Mouse (Mus musculus) brown adipose tissue, adult 24 weeks (tissue): Measurements from ENCODE around the gene Nup50. TPM values are rescaled to one million over a fixed set of nuclear protein-coding genes. Genes with fewer than 3 reads are reported as not detected.

ENCODE experiments used
- H3K27ac ChIP-seq: fragments of 200-500 bp; replicated peaks from 2 replicates; pipeline ENCODE4 v1.5.1; 2012; ENCODE audit warnings: low read depth, mild to moderate bottlenecking, low read length
- H3K4me1 ChIP-seq: fragments of 200-500 bp; 2 replicates; pipeline ENCODE4 v1.6.1; 2012; ENCODE audit warnings: low read length, mixed read lengths; ENCODE audit not compliant: control insufficient read depth, insufficient read depth, insufficient read length
- H3K4me3 ChIP-seq: fragments of 200-500 bp; 2 replicates; pipeline ENCODE4 v1.5.1; 2012; ENCODE audit warnings: low read depth, mild to moderate bottlenecking, low read length, moderate library complexity; ENCODE audit not compliant: insufficient read depth
- polyA plus RNA-seq: library from polyadenylated mRNA; stranded (reverse); fragments of >200 nt; gene quantifications from 2 replicates; pipeline ENCODE4 v1.2.4, GENCODE M21; 2012; ENCODE audit not compliant: missing spikeins, insufficient read depth, insufficient read length

Nup50 gene
- polyA plus RNA-seq, 1 experiment, result 11.6 TPM

- peaks cover 3% of the 10 kb centered on the region; the same call in 1 of the 2 replicates for H3K4me1 ChIP-seq
Observed at GRCm38 (mm10) chr15:84925495-84926018, 2.3 kb downstream of the Nup50 start.

GRCm38 (mm10) chr15:84932351-84932750 lies 9.1 kb downstream of the Nup50 start:
- no peaks in the 10 kb centered on the region for H3K4me1 ChIP-seq
- no peak overlapping the region for H3K4me3 ChIP-seq
- no peak overlapping the region for H3K27ac ChIP-seq

More at GRCm38 (mm10) chr15:84925495-84926018, 2.3 kb downstream of the Nup50 start:
- no peak overlapping the region for H3K4me3 ChIP-seq
- H3K27ac ChIP-seq, result no peak overlapping the region

DNA sequence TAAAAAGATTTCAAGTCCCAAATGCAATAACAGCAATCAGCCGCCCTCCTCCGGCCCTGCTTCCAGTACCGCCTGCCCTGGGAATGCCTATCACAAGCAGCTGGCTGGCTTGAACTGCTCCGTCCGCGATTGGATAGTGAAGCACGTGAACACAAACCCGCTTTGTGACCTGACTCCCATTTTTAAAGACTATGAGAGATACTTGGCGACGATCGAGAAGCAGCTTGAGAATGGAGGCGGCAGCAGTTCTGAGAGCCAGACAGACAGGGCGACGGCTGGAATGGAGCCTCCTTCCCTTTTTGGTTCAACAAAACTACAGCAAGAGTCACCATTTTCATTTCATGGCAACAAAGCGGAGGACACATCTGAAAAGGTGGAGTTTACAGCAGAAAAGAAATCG lies 11.7 kb downstream of the Nup50 start:
- Histone ChIP-seq H3K4me3 (no peak overlapping the region), H3K4me1 (no peaks in the 10 kb centered on the region), H3K27ac (no peak overlapping the region)

GRCm38 (mm10) chr15:84940102-84940501 lies 16.9 kb downstream of the Nup50 start:
- Histone ChIP-seq H3K27ac (no peak overlapping the region), H3K4me1 (no peaks in the 10 kb centered on the region), H3K4me3 (no peak overlapping the region)

- H3K27ac ChIP-seq, result no peak overlapping the region
- no peak overlapping the region for H3K4me3 ChIP-seq
- no peaks in the 10 kb centered on the region for H3K4me1 ChIP-seq
Observed at GRCm38 (mm10) chr15:84942647-84943285, 19.6 kb downstream of the Nup50 start.

- H3K27ac ChIP-seq, result no peak overlapping the region
Observed at GRCm38 (mm10) chr15:84944319-84944718, 21.1 kb downstream of the Nup50 start.

DNA sequence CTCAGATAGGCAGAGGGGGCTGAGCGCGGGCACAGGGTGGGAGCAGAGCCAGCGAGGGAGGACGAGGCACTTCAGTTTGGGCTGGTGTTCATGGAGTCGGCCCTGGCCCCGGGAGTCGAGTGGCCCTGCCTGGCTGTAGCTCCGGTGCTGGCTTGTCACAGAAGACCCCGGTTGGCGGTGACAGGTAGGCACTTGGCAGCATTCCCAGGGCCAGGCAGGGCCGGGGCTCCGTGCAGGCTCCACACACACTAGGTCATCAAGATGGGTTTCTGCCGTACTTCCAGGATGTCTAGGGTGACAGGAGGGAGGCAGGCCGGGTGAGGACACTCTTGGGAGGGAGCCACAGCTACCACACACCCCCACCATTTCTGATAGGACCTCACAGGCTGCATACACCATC lies 25.8 kb downstream of the Nup50 start:
- Histone ChIP-seq H3K4me1 (no peaks in the 10 kb centered on the region), H3K27ac (no peak overlapping the region), H3K4me3 (no peak overlapping the region)

More at GRCm38 (mm10) chr15:84944319-84944718, 21.1 kb downstream of the Nup50 start:
- no peaks in the 10 kb centered on the region for H3K4me1 ChIP-seq
- H3K4me3 ChIP-seq, result no peak overlapping the region

DNA sequence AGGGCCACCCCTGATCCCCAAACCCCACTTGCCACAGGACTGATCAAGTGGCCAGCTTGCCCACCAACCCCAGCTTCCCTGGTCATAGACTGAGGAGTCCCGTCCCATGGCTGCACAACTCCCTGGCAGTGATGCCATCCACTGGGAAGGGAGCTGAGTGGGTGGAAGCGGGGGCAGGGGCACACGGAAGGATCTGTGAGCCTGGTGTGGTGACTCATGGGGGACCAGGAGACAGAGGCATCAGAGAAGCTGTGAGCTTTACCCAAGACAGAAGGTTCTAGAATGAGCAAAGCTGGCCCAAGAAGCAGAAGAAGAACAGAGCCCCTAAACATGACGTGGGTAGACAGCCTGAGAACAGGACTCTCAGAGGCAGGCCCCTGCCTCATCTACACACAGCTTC lies 26.8 kb downstream of the Nup50 start:
- no peak overlapping the region for H3K27ac ChIP-seq
- H3K4me1 ChIP-seq, result no peaks in the 10 kb centered on the region
- no peak overlapping the region for H3K4me3 ChIP-seq

DNA sequence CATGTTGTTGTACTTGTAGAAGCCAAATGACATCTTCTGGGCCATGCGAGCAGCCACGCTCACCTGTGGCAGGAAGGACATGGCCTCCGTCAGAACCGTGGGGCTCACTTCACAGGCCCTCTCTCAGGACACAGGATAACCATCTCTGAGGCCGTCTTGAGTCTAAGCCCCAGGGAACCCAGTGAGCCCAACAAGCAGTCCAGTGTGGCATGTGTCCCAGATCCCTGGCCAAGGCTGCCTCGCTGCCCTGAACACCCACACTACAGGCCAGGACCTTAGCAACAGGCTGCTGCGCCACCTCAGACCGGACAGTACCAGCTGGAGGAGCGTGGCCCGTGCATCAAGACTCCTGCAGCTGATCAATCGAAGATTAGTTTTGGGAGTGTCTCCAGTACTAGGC lies 30.0 kb downstream of the Nup50 start:
- Histone ChIP-seq H3K4me3 (no peak overlapping the region), H3K27ac (no peak overlapping the region), H3K4me1 (no peaks in the 10 kb centered on the region)

GRCm38 (mm10) chr15:84957851-84958250 lies 34.6 kb downstream of the Nup50 start:
- no peak overlapping the region for H3K27ac ChIP-seq
- H3K4me3 ChIP-seq, result no peak overlapping the region
- H3K4me1 ChIP-seq, result no peaks in the 10 kb centered on the region

DNA sequence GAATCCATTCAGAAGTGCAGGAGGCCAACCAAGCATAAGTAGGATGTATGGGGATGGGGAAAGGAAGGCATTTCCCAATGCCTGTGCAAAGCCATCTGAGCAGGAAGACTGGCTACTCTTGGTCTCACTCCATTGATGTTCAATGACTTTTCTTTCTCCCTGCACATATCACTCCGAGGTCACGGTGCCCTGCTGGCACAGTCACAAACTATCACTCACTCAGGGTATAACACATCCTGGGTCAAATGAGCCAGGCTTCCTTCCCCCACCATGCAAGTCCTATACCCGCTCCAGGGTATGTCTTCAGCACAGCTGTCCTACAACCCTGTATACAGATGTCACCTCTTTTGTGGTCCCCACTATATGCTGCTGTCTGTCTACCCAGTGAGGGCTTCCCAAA lies 35.1 kb downstream of the Nup50 start:
- H3K27ac ChIP-seq, result no peak overlapping the region
- no peaks in the 10 kb centered on the region for H3K4me1 ChIP-seq
- H3K4me3 ChIP-seq, result no peak overlapping the region

GRCm38 (mm10) chr15:84959891-84960290 lies 36.7 kb downstream of the Nup50 start:
- no peak overlapping the region for H3K4me3 ChIP-seq
- no peak overlapping the region for H3K27ac ChIP-seq
- H3K4me1 ChIP-seq, result no peaks in the 10 kb centered on the region

DNA sequence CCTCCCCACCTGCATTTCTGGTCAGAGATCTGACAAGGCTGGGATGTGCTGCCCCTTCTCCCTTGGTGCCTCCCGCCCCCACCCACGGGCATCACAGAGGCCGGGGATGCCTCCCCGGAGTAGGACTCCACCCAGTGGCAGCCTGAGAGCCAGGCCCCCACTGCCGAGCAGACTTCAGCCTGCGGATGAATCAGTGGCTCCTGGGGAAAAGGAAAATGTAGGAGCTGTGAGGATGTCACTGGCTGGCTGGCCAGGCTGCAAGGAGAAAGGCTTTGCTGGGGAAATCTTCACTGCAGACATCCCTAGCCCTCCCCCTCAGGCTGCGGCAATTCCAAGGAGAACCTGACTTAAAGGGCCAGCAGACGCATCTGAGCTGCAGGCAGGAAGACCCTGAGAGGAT lies 37.5 kb downstream of the Nup50 start:
- no peaks in the 10 kb centered on the region for H3K4me1 ChIP-seq
- H3K4me3 ChIP-seq, result no peak overlapping the region
- no peak overlapping the region for H3K27ac ChIP-seq

GRCm38 (mm10) chr15:84962518-84962917 lies 39.3 kb downstream of the Nup50 start:
- no peak overlapping the region for H3K27ac ChIP-seq
- no peaks in the 10 kb centered on the region for H3K4me1 ChIP-seq

DNA sequence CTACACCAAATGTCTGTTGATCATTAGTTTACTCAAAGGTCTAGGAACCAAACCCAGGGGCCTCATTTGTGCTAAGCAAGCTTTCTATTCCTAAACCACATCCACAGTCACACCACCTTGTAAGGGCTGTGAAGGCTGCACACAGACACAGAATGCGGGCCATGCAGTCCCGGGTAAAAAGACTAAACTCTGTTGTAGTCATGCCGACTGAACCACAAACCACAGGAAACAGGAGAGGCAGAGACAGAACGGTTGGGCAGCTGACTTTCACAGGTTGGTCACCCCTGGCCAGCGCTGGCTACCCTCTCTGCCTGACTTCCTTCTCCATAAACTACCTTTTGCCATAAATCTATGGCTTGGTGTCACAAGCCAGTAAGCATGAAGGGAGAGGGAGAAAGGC lies 41.6 kb downstream of the Nup50 start:
- Histone ChIP-seq H3K4me1 (no peaks in the 10 kb centered on the region), H3K27ac (no peak overlapping the region), H3K4me3 (no peak overlapping the region)

More at GRCm38 (mm10) chr15:84962518-84962917, 39.3 kb downstream of the Nup50 start:
- no peak overlapping the region for H3K4me3 ChIP-seq

DNA sequence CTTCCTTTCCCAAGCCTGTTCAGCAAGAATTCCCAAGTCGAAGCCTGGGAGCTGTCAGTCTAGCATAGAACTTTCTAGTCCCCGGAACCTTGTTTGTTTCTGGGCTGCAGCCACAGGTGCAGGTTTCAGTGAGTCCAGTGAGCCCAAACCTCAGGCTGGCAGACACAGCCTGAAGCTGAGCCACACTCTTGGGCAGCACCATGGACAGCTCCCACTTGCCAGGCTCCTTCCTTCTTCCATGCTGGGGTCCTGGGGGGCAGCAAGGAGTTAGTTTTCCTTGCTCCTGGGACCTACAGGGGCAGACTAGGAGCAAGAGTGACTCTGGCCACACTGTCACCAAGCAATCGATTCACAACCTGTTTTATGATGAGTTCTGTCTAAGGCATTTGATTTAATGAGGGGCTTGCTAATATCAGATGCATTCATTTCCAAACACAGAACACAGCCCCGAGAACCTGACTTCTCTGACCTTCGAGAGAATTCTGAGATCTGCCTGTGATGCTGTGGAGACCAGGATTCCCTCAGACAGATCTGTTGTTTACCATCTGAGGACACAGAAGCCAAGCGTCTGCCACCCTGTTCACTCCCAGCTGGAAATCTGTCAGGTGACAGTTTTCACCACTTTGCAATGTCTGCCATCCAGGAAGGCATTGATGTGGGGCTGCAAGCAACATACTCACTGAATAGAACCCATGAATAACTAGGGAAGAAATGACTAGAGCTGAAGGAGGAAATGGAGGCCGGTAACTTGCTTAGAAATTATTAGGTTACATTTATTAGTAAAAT lies 42.6 kb downstream of the Nup50 start:
- Histone ChIP-seq H3K4me1 (no peaks in the 10 kb centered on the region), H3K27ac (no peak overlapping the region)

More for the DNA sequence above, 42.6 kb downstream of the Nup50 start:
- no peak overlapping the region for H3K4me3 ChIP-seq
